Mouse (Mus musculus) CH12.LX (cell line): ENCODE results near the gene Cx3cr1. TPM values are rescaled to one million over a fixed set of nuclear protein-coding genes. Genes with fewer than 3 reads are reported as not detected.

Experiments
- DNase-seq: peaks from one replicate; pipeline ENCODE4 v3.0.0-alpha.2; 2013; ENCODE audit errors: extremely low read depth
- H3K27ac ChIP-seq: 2 replicates; pipeline ENCODE4 v1.5.1; 2012; ENCODE audit warnings: low read depth, mild to moderate bottlenecking, control low read depth, moderate library complexity; ENCODE audit not compliant: insufficient read depth
- H3K27me3 ChIP-seq: replicated peaks from 2 replicates; pipeline ENCODE3; 2012; ENCODE audit warnings: inconsistent platforms
- H3K36me3 ChIP-seq, 2 experiments: replicated peaks in 1 of 2; 2 replicates each; pipeline versions ENCODE3 to v1.6.1; 2012; ENCODE audit warnings: inconsistent platforms in 1 of 2, low read length in 1 of 2, mild to moderate bottlenecking in 1 of 2, mixed read lengths in 1 of 2, moderate library complexity in 1 of 2; ENCODE audit not compliant: control insufficient read depth in 1 of 2, insufficient read depth in 1 of 2
- H3K4me1 ChIP-seq, 2 experiments: 2 replicates each; pipeline ENCODE4 v1.6.1; 2012; ENCODE audit warnings: inconsistent platforms in 1 of 2, moderate library complexity in 1 of 2; ENCODE audit not compliant: insufficient read depth in 2 of 2, control insufficient read depth in 1 of 2
- H3K4me2 ChIP-seq: 2 replicates; pipeline ENCODE4 v1.6.1; 2012; ENCODE audit warnings: low read depth, mild to moderate bottlenecking, control low read depth; ENCODE audit not compliant: poor library complexity, insufficient read depth, severe bottlenecking
- H3K4me3 ChIP-seq, 3 experiments: fragments of 150-350 bp in 1 of 3; sonication (generic) in 1 of 3; replicated peaks in 1 of 3; 2 replicates each; pipeline versions ENCODE3 to v1.5.1; 2011 to 2012; ENCODE audit warnings: low read depth in 2 of 3, low read length in 2 of 3, mild to moderate bottlenecking in 2 of 3, moderate library complexity in 2 of 3, control low read depth in 1 of 3, improper control_type of control experiment in 1 of 3, inconsistent platforms in 1 of 3, mixed read lengths in 1 of 3; ENCODE audit not compliant: poor library complexity in 1 of 3
- H3K79me2 ChIP-seq: replicated peaks from 2 replicates; pipeline ENCODE4 v1.6.1; 2012; ENCODE audit warnings: mild to moderate bottlenecking, moderate library complexity; ENCODE audit not compliant: control insufficient read depth, poor library complexity, insufficient read depth, severe bottlenecking; ENCODE audit errors: extremely low read depth
- H3K9ac ChIP-seq: 2 replicates; pipeline ENCODE4 v1.6.1; 2012; ENCODE audit warnings: low read depth, mild to moderate bottlenecking, control low read depth, moderate library complexity; ENCODE audit not compliant: insufficient read depth
- H3K9me3 ChIP-seq: replicated peaks from 2 replicates; pipeline ENCODE3; 2012; ENCODE audit warnings: low read length, inconsistent platforms, mixed read lengths
- CHD1 ChIP-seq: IDR thresholded peaks from 2 replicates; pipeline ENCODE4 v1.6.1; 2012; ENCODE audit warnings: low read depth, low read length, improper control_type of control experiment, inconsistent platforms
- E2F4 ChIP-seq: IDR thresholded peaks from 2 replicates; pipeline ENCODE4 v1.6.1; 2011; ENCODE audit warnings: low read depth, low read length, improper control_type of control experiment; ENCODE audit not compliant: insufficient replicate concordance
- ELF1 ChIP-seq: IDR thresholded peaks from 2 replicates; pipeline ENCODE4 v1.6.1; 2014; ENCODE audit warnings: low read depth, mild to moderate bottlenecking, inconsistent platforms, low read length, improper control_type of control experiment
- EP300 ChIP-seq: IDR thresholded peaks from 2 replicates; pipeline ENCODE4 v1.6.1; 2011; ENCODE audit warnings: low read length, improper control_type of control experiment
- ETS1 ChIP-seq: conservative IDR thresholded peaks from 2 replicates; pipeline ENCODE4 v1.6.1; 2012; ENCODE audit warnings: low read depth, mild to moderate bottlenecking, inconsistent platforms, low read length, improper control_type of control experiment, moderate library complexity
- GABPA ChIP-seq: IDR thresholded peaks from 2 replicates; pipeline ENCODE4 v1.6.1; 2012; ENCODE audit warnings: low read depth, low read length, improper control_type of control experiment, inconsistent platforms; ENCODE audit not compliant: insufficient replicate concordance
- KAT2A ChIP-seq: IDR thresholded peaks from 2 replicates; pipeline ENCODE4 v1.6.1; 2012; ENCODE audit warnings: low read length, improper control_type of control experiment, inconsistent platforms; ENCODE audit not compliant: insufficient replicate concordance
- MAX ChIP-seq: IDR thresholded peaks from 2 replicates; pipeline ENCODE4 v1.6.1; 2011; ENCODE audit warnings: low read length, improper control_type of control experiment
- MAZ ChIP-seq: IDR thresholded peaks from 2 replicates; pipeline ENCODE4 v1.6.1; 2012; ENCODE audit warnings: low read depth, mild to moderate bottlenecking, inconsistent platforms, low read length, improper control_type of control experiment, moderate library complexity
- MEF2A ChIP-seq: IDR thresholded peaks from 2 replicates; pipeline ENCODE4 v1.6.1; 2014; ENCODE audit warnings: low read depth, mild to moderate bottlenecking, inconsistent platforms, low read length, improper control_type of control experiment, borderline replicate concordance
- MXI1 ChIP-seq: IDR thresholded peaks from 2 replicates; pipeline ENCODE4 v1.6.1; 2011; ENCODE audit warnings: mild to moderate bottlenecking, low read depth, low read length, improper control_type of control experiment
- MYC ChIP-seq: IDR thresholded peaks from 2 replicates; pipeline ENCODE4 v1.6.1; 2011; ENCODE audit warnings: low read depth, mild to moderate bottlenecking, improper control_type of control experiment, low read length
- NELFE ChIP-seq: IDR thresholded peaks from 2 replicates; pipeline ENCODE4 v1.6.1; 2011; ENCODE audit warnings: low read depth, low read length, improper control_type of control experiment
- NRF1 ChIP-seq: IDR thresholded peaks from 2 replicates; pipeline ENCODE4 v1.6.1; 2014; ENCODE audit warnings: low read depth, mild to moderate bottlenecking, inconsistent platforms, low read length, improper control_type of control experiment, moderate library complexity
- POLR2A ChIP-seq: IDR thresholded peaks from 2 replicates; pipeline ENCODE4 v1.6.1; 2011; ENCODE audit warnings: low read depth, mild to moderate bottlenecking, improper control_type of control experiment, low read length
- SIN3A ChIP-seq: IDR thresholded peaks from 2 replicates; pipeline ENCODE4 v1.6.1; 2012; ENCODE audit warnings: low read length, improper control_type of control experiment, inconsistent platforms
- SMC3 ChIP-seq: IDR thresholded peaks from 2 replicates; pipeline ENCODE4 v1.6.1; 2011; ENCODE audit warnings: low read depth, low read length, improper control_type of control experiment
- UBTF ChIP-seq: IDR thresholded peaks from 2 replicates; pipeline ENCODE4 v1.6.1; 2012; ENCODE audit warnings: low read depth, mild to moderate bottlenecking, inconsistent platforms, low read length, improper control_type of control experiment, moderate library complexity
- USF1 ChIP-seq: IDR thresholded peaks from 2 replicates; pipeline ENCODE4 v1.6.1; 2014; ENCODE audit warnings: low read depth, mild to moderate bottlenecking, inconsistent platforms, low read length, improper control_type of control experiment
- USF2 ChIP-seq: conservative IDR thresholded peaks from 2 replicates; pipeline ENCODE4 v1.6.1; 2011; ENCODE audit warnings: low read depth, low read length, improper control_type of control experiment
- ZMIZ1 ChIP-seq: IDR thresholded peaks from 2 replicates; pipeline ENCODE4 v1.6.1; 2012; ENCODE audit warnings: low read depth, mild to moderate bottlenecking, inconsistent platforms, low read length, improper control_type of control experiment
- dilution Hi-C: fragments of 300-500 bp; cut with MboI; formaldehyde crosslinking; loops from 2 replicates; pipeline ENCODE4 v1.14.3; 2020; ENCODE audit warnings: low sequenced_read_pairs; ENCODE audit not compliant: extremely low pct_unique_long_range_greater_than_20kb, extremely low pct_ligation_motif_present
- in situ Hi-C: fragments of 300-500 bp; cut with MboI; formaldehyde crosslinking; loops from 3 replicates; pipeline ENCODE4 v1.14.3; 2019; ENCODE audit warnings: low sequenced_read_pairs, low pct_ligation_motif_present, low pct_unique_long_range_greater_than_20kb, mixed read lengths
- polyA plus RNA-seq: library from polyadenylated mRNA; unstranded; fragments of >175 nt; gene quantifications from 2 replicates; pipeline ENCODE4 v1.2.1, GENCODE M21; 2012; ENCODE audit warnings: low read depth; ENCODE audit not compliant: insufficient read length
- total RNA-seq, 2 experiments: library from RNA; depleted of rRNA; stranded (reverse); fragments of 300-350 nt in 1 of 2; fragments of >200 nt in 1 of 2; gene quantifications; 2 replicates each; pipeline ENCODE4 v1.2.3; 2012 to 2014

Gene Cx3cr1
- total and polyA plus RNA-seq, 3 experiments, result 0.06 TPM; not detected in 2

GRCm38 (mm10) chr9:119899446-119899845 is 170.2 kb downstream of the Cx3cr1 start:
- Histone ChIP-seq H3K36me3 (peaks cover 18 to 68% of the 10 kb centered on the region in 2 experiments), H3K79me2 (peaks cover 20% of the 10 kb centered on the region), H3K9ac (no peak overlapping the region), H3K4me3 (no peak overlapping the region), H3K4me1 (peaks cover 4 to 16% of the 10 kb centered on the region in 2 experiments; a peak in 3 of 4 replicates), H3K9me3 (no peaks in the 10 kb centered on the region), H3K27ac (no peak overlapping the region), H3K4me2 (no peak overlapping the region), H3K27me3 (no peaks in the 10 kb centered on the region)
- TF ChIP-seq CHD1 (no peak), ZMIZ1 (no peak), USF2 (no peak), NRF1 (no peak), MXI1 (no peak), GABPA (no peak)
- DNase-seq, result no peak
- dilution Hi-C loops (no loop called here), in situ Hi-C loops (loop anchor here (25.0 kb wide), 2 partner anchors 237 to 437 kb away; no protein-coding TSS in a partner anchor)

- Histone ChIP-seq H3K9me3 (peaks cover 3% of the 10 kb centered on the region), H3K4me3 (peak overlapping the region; percentile 86 to 96 (median 90)), H3K4me1 (peaks cover 4 to 23% of the 10 kb centered on the region in 2 experiments; a peak in 3 of 4 replicates), H3K27ac (no peak overlapping the region), H3K9ac (peak overlapping the region; percentile 74), H3K4me2 (peak overlapping the region; percentile 79), H3K79me2 (peaks cover 20% of the 10 kb centered on the region), H3K27me3 (no peaks in the 10 kb centered on the region), H3K36me3 (peaks cover 0 to 35% of the 10 kb centered on the region in 2 experiments)
- DNase-seq, result peak; percentile 41
- dilution Hi-C loops (no loop called here), in situ Hi-C loops (loop anchor here (25.0 kb wide), 2 partner anchors 233 to 433 kb away; no protein-coding TSS in a partner anchor)
- TF ChIP-seq EP300, result no peak
- 0 out of 2 replicates have a peak, but pooled peaks have one; percentile 60 for TF ChIP-seq UBTF
- peak; percentile 73; the same call in 1 of the 2 replicates for TF ChIP-seq MXI1
- TF ChIP-seq, all 38 proteins: peak for 2
Observed at GRCm38 (mm10) chr9:119895040-119895721, 174.5 kb downstream of the Cx3cr1 start.

GRCm38 (mm10) chr9:119894339-119895009 is 175.2 kb downstream of the Cx3cr1 start, which contains the start of gene Wdr48:
Gene Wdr48, plus strand, starts transcription at chr9:119894878.
- Histone ChIP-seq H3K4me1 (peaks cover 4 to 25% of the 10 kb centered on the region in 2 experiments; a peak in 3 of 4 replicates), H3K9ac (peak within 1 kb of the TSS; percentile 74), H3K79me2 (peaks cover 20% of the 10 kb centered on the region), H3K9me3 (peaks cover 3% of the 10 kb centered on the region), H3K27me3 (no peaks in the 10 kb centered on the region), H3K4me3 (peak within 1 kb of the TSS; percentile 86 to 96 (median 90)), H3K4me2 (peak within 1 kb of the TSS; percentile 79), H3K36me3 (peaks cover 0 to 28% of the 10 kb centered on the region in 2 experiments), H3K27ac (no peak within 1 kb of the TSS)
- dilution Hi-C loops, result no loop called here
- peak; percentile 99 for DNase-seq
- in situ Hi-C loops, result loop anchor here (25.0 kb wide), 2 partner anchors 232 to 432 kb away; no protein-coding TSS in a partner anchor
- peak; percentile 62; the same call in 1 of the 2 replicates for TF ChIP-seq KAT2A
- peak; percentile 85 for TF ChIP-seq ELF1
- TF ChIP-seq ZMIZ1, result no peak; the same call in 1 of the 2 replicates
- TF ChIP-seq NELFE, result peak; percentile 81
- peak; percentile 72; the same call in 1 of the 2 replicates for TF ChIP-seq E2F4
- TF ChIP-seq MXI1, result peak; percentile 59; the same call in 1 of the 2 replicates
- 0 out of 2 replicates have a peak, but pooled peaks have one; percentile 14 for TF ChIP-seq ETS1
- peak; percentile 84 for TF ChIP-seq SIN3A
- no peak for TF ChIP-seq USF1
- TF ChIP-seq MAZ, result 0 out of 2 replicates have a peak, but pooled peaks have one; percentile 53
- no peak for TF ChIP-seq SMC3
- TF ChIP-seq POLR2A, result peak; percentile 85
- TF ChIP-seq MYC, result 0 out of 2 replicates have a peak, but pooled peaks have one; percentile 33
- TF ChIP-seq MEF2A, result peak; percentile 24; the same call in 1 of the 2 replicates
- no peak for TF ChIP-seq USF2
- peak; percentile 85 for TF ChIP-seq MAX
